Mouse (Mus musculus) lung, embryonic 16.5 days (tissue): ENCODE measurements around the gene Ascl5. TPM values are rescaled to one million over a fixed set of nuclear protein-coding genes. Genes with fewer than 3 reads are reported as not detected.
A peak's percentile ranks its signal among the peaks of the same experiment; 100 is the strongest.

ENCODE experiments used
- ATAC-seq: fragments of 200-750 bp; cut with Nextera tagmentation; 2 replicates; pipeline ENCODE4 v1.8.0; 2017; ENCODE audit warnings: low read depth, mild to moderate bottlenecking, moderate library complexity
- H3K27ac ChIP-seq: fragments of 300-500 bp; sonication (generic); 2 replicates; pipeline ENCODE4 v1.5.1; 2014; ENCODE audit warnings: mild to moderate bottlenecking, control low read depth, low read length
- H3K27me3 ChIP-seq: fragments of 300-500 bp; sonication (generic); 2 replicates; pipeline ENCODE4 v1.6.1; 2014; ENCODE audit warnings: low read depth, low read length, mixed read lengths; ENCODE audit not compliant: control insufficient read depth, insufficient read depth
- H3K36me3 ChIP-seq: fragments of 300-500 bp; sonication (generic); 2 replicates; pipeline ENCODE4 v1.6.1; 2014; ENCODE audit warnings: low read length; ENCODE audit not compliant: control insufficient read depth, insufficient read depth
- H3K4me1 ChIP-seq: fragments of 300-500 bp; sonication (generic); replicated peaks from 2 replicates; pipeline ENCODE4 v1.6.1; 2014; ENCODE audit warnings: low read length, mixed read lengths; ENCODE audit not compliant: control insufficient read depth, insufficient read depth
- H3K4me2 ChIP-seq: fragments of 300-500 bp; sonication (generic); 2 replicates; pipeline ENCODE4 v1.6.1; 2014; ENCODE audit warnings: low read depth, low read length, control low read depth
- H3K4me3 ChIP-seq: fragments of 300-500 bp; sonication (generic); 2 replicates; pipeline ENCODE4 v1.5.1; 2014; ENCODE audit warnings: mild to moderate bottlenecking, low read length, control low read depth
- H3K9ac ChIP-seq: fragments of 300-500 bp; sonication (generic); 2 replicates; pipeline ENCODE4 v1.6.1; 2014; ENCODE audit warnings: low read length, control low read depth
- H3K9me3 ChIP-seq: fragments of 300-500 bp; sonication (generic); 2 replicates; pipeline ENCODE4 v1.6.1; 2016; ENCODE audit warnings: low read length; ENCODE audit not compliant: control insufficient read depth
- WGBS: fragments of 180-500 bp; shearing (Covaris S2); extraction: QIAGEN DNeasy Blood & Tissue Kit; methylation state at CpG from one replicate; pipeline ENCODE4 v1.1.7; 2014; 5-methylcytosine and 5-hydroxymethylcytosine counted together
- polyA plus RNA-seq: library from polyadenylated mRNA; unstranded; fragments of >200 nt; fragmentation: Nextera tagmentation; extraction: Ambion mirVana; gene quantifications from 2 replicates; pipeline ENCODE4 v1.2.1, GENCODE M21; 2015

Gene Ascl5
- not detected in 2 replicates for polyA plus RNA-seq

- 19% methylated on average over 29 of the region's 29 CpGs for WGBS
- ATAC-seq, result no peak
- Histone ChIP-seq H3K4me2 (peak within 1 kb of the TSS; percentile 46), H3K9me3 (no peaks in the 10 kb centered on the region), H3K27me3 (peaks cover 39% of the 10 kb centered on the region), H3K9ac (0 out of 2 replicates have a peak within 1 kb of the TSS, but pooled peaks have one; percentile 23), H3K36me3 (no peaks in the 10 kb centered on the region), H3K27ac (no peak within 1 kb of the TSS), H3K4me3 (peak within 1 kb of the TSS; percentile 26), H3K4me1 (peaks cover 10% of the 10 kb centered on the region; the same call in 1 of the 2 replicates)
These were observed at the start of gene Ascl5 for GRCm38 (mm10) chr1:136050312-136051012. Ascl5 (plus strand) TSS chr1:136050804.

- no peak for ATAC-seq
- H3K4me1 ChIP-seq, result no peaks in the 10 kb centered on the region
- H3K27ac ChIP-seq, result no peak overlapping the region
- H3K36me3 ChIP-seq, result no peaks in the 10 kb centered on the region
- H3K27me3 ChIP-seq, result peaks cover 1% of the 10 kb centered on the region; the same call in 1 of the 2 replicates
- H3K4me3 ChIP-seq, result no peak overlapping the region
- no peak overlapping the region for H3K4me2 ChIP-seq
- H3K9ac ChIP-seq, result no peak overlapping the region
- H3K9me3 ChIP-seq, result no peaks in the 10 kb centered on the region
- WGBS, result 65% methylated on average over 2 of the region's 2 CpGs
These were observed 49.2 kb upstream of the Ascl5 start for GRCm38 (mm10) chr1:136001438-136001837.

GRCm38 (mm10) chr1:136006292-136006748, 44.3 kb upstream of the Ascl5 start, which contains the start of gene Igfn1:
Igfn1 (minus strand) TSS chr1:136006342.
- H3K36me3 ChIP-seq, result no peaks in the 10 kb centered on the region
- peak within 1 kb of the TSS; percentile 59; the same call in 1 of the 2 replicates for H3K4me3 ChIP-seq
- no peaks in the 10 kb centered on the region for H3K9me3 ChIP-seq
- H3K4me2 ChIP-seq, result peak within 1 kb of the TSS; percentile 80
- peaks cover 5% of the 10 kb centered on the region; the same call in 1 of the 2 replicates for H3K27me3 ChIP-seq
- peak within 1 kb of the TSS; percentile 62; the same call in 1 of the 2 replicates for H3K9ac ChIP-seq
- 70% methylated on average over 3 of the region's 3 CpGs for WGBS
- H3K4me1 ChIP-seq, result peaks cover 7% of the 10 kb centered on the region
- no peak for ATAC-seq
- H3K27ac ChIP-seq, result no peak within 1 kb of the TSS

- peaks cover 7% of the 10 kb centered on the region for H3K4me1 ChIP-seq
- no peak within 1 kb of the TSS for H3K27ac ChIP-seq
- peak within 1 kb of the TSS; percentile 80 for H3K4me2 ChIP-seq
- 4% methylated on average over 37 of the region's 37 CpGs for WGBS
- no peaks in the 10 kb centered on the region for H3K36me3 ChIP-seq
- peak within 1 kb of the TSS; percentile 59 for H3K4me3 ChIP-seq
- peak within 1 kb of the TSS; percentile 62 for H3K9ac ChIP-seq
- ATAC-seq, result peak; percentile 97
- H3K9me3 ChIP-seq, result no peaks in the 10 kb centered on the region
- H3K27me3 ChIP-seq, result peaks cover 5% of the 10 kb centered on the region; the same call in 1 of the 2 replicates
These were observed 43.1 kb upstream of the Ascl5 start, which contains the start of gene Tmem9 for GRCm38 (mm10) chr1:136007211-136008158. Tmem9 (plus strand) TSS chr1:136008150.

- 16% methylated on average over 8 of the region's 8 CpGs for WGBS
These were observed 42.5 kb upstream of the Ascl5 start for GRCm38 (mm10) chr1:136008159-136008533.

GRCm38 (mm10) chr1:136010247-136010646, 40.4 kb upstream of the Ascl5 start:
- WGBS, result 89% methylated on average over 4 of the region's 4 CpGs
- peaks cover 7% of the 10 kb centered on the region for H3K4me1 ChIP-seq

More at GRCm38 (mm10) chr1:136008159-136008533, 42.5 kb upstream of the Ascl5 start:
- ATAC-seq, result no peak
- H3K4me2 ChIP-seq, result peak overlapping the region; percentile 80
- no peaks in the 10 kb centered on the region for H3K9me3 ChIP-seq
- H3K27ac ChIP-seq, result no peak overlapping the region
- H3K36me3 ChIP-seq, result no peaks in the 10 kb centered on the region
- no peak overlapping the region; the same call in 1 of the 2 replicates for H3K9ac ChIP-seq
- peaks cover 7% of the 10 kb centered on the region for H3K4me1 ChIP-seq
- peaks cover 5% of the 10 kb centered on the region; the same call in 1 of the 2 replicates for H3K27me3 ChIP-seq
- peak overlapping the region; percentile 59 for H3K4me3 ChIP-seq

GRCm38 (mm10) chr1:136013513-136013912, 37.1 kb upstream of the Ascl5 start:
- no peaks in the 10 kb centered on the region for H3K9me3 ChIP-seq
- no peak overlapping the region for H3K9ac ChIP-seq
- no peak overlapping the region for H3K27ac ChIP-seq
- H3K4me3 ChIP-seq, result no peak overlapping the region
- H3K36me3 ChIP-seq, result no peaks in the 10 kb centered on the region
- H3K4me1 ChIP-seq, result peaks cover 6% of the 10 kb centered on the region; the same call in 1 of the 2 replicates
- no peak overlapping the region for H3K4me2 ChIP-seq
- no peak for ATAC-seq
- WGBS, result 61% methylated on average over 4 of the region's 4 CpGs
- H3K27me3 ChIP-seq, result no peaks in the 10 kb centered on the region

More at GRCm38 (mm10) chr1:136010247-136010646, 40.4 kb upstream of the Ascl5 start:
- no peak overlapping the region for H3K4me3 ChIP-seq
- no peak for ATAC-seq
- peaks cover 5% of the 10 kb centered on the region; the same call in 1 of the 2 replicates for H3K27me3 ChIP-seq
- H3K27ac ChIP-seq, result no peak overlapping the region
- H3K36me3 ChIP-seq, result no peaks in the 10 kb centered on the region
- H3K9me3 ChIP-seq, result no peaks in the 10 kb centered on the region
- H3K9ac ChIP-seq, result no peak overlapping the region
- H3K4me2 ChIP-seq, result no peak overlapping the region

- WGBS, result 45% methylated on average over 2 of the region's 2 CpGs
- no peak for ATAC-seq
- H3K4me2 ChIP-seq, result no peak overlapping the region
- H3K4me1 ChIP-seq, result peaks cover 8% of the 10 kb centered on the region; the same call in 1 of the 2 replicates
- no peaks in the 10 kb centered on the region for H3K27me3 ChIP-seq
- H3K9ac ChIP-seq, result no peak overlapping the region
- no peak overlapping the region for H3K27ac ChIP-seq
- no peaks in the 10 kb centered on the region for H3K36me3 ChIP-seq
- no peak overlapping the region for H3K4me3 ChIP-seq
- H3K9me3 ChIP-seq, result no peaks in the 10 kb centered on the region
These were observed 35.7 kb upstream of the Ascl5 start for GRCm38 (mm10) chr1:136014796-136015502.
